Mouse (Mus musculus) gonadal fat pad, adult 2 months (tissue): Measurements from ENCODE around the gene Amn. TPM values are rescaled to one million over a fixed set of nuclear protein-coding genes. Genes with fewer than 3 reads are reported as not detected.
A peak's percentile ranks its signal among the peaks of the same experiment; 100 is the strongest.

ENCODE experiments used
- DNase-seq: peaks from one replicate; pipeline ENCODE4 v3.0.0-alpha.2; 2012; ENCODE audit warnings: low read depth
- polyA plus RNA-seq: library from polyadenylated mRNA; depleted of rRNA; stranded (reverse); fragments of >200 nt; gene quantifications from 2 replicates; pipeline ENCODE4 v1.2.3, GENCODE M21; 2012; rRNA removed

The Amn gene
- polyA plus RNA-seq: 0.38 and 0.71 TPM in 2 replicates

DNA sequence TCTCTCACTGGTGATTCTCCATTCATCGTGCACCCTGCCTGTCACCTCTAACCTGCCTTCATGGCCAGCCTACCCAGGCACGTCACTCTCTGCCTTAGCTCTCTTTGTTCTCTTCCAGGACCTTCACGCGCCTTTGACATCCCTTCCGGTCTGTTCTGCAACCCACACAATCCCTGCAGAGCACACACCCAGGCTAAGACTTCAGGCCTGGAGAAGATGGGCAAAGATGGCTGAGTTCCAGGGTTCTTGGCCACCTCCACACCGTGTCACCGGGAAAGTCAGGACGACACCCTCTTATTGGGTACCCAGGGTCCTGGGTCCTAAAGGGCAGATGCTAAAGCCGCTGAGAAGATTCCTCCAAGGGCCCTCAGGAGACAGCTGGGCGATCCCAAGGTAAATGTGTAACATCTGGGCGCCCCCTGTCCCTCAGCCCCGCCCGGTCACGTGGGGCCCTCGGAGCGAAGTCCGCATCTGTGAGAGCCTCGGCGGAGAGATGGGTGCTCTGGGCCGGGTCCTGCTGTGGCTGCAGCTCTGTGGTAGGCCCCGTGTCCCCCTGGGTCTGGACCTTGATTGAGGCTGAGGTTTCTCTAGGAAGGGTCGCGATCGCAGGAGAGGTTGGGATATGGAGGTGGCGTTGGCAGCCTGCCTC is at the start of gene Amn:
Gene Amn (plus strand): TSS at position 467 of the 649 bp plus-strand sequence.
- no peak for DNase-seq

DNA sequence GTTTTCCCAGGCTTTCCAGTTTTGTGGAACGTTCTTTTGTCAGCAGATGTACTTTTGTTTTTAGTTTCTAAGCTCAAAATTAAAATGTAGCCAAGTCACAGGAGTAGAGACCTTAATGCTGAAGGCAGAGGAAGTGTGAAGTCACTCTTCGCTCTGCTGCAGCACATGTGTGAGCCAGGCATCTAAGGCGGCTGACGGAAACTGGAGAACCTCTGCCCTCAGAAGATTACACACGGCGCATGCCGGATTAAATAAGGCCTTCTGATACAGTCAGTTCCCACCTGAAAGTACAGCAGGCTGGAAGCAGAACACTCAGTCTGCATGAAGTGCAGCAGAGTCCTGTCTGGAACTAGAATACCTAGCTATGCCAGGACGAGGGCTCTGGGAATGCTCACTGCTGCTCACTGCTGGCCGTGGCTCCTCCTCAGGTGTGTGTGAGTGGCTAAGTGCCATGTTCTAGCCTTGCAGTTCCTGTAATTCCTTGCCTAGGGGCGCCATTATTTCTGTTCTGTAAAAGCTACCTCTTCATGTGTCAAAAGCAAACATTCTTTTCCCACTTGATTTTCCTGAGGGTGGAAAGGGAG is 45.6 kb upstream of the Amn start:
- DNase-seq: no peak

DNA sequence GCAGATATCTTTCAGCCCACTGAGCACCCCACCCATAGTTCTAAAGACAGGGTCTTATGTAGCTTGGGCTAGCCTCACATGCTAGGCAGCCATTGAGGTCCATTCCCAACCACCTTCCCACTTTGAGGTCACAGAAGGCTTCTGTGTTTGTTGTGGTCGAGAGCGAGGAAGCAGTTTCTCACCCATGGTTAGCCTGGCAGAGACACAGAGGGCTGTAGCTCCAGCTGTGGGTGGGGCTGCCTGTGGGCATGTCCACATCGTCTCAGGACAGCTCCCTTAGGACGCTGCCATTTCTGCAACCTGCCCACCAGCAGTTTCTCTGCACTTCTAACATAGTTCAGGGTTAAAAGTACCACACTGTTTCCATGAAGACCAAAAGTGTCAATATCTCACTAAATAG is 43.5 kb upstream of the Amn start:
- DNase-seq: no peak

DNA sequence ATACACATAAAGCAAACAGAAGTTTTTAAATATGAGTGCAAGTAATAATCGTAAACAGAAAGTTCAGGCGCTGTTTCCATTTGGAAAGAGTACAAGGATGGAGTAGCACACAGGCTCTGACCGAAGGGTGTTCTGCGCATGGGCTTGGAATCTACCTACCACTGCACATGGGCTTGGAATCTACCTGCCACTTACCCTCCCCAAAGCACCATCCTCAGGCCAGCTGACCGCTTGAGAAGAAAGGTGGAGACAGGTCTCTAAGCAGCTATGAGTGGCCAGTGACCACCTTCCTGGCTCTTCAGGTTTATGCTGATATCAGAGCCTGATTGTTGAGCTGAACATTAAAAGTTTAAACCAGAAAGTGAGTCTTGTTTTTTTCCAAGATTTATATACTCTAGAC is 42.4 kb upstream of the Amn start:
- no peak for DNase-seq

DNA sequence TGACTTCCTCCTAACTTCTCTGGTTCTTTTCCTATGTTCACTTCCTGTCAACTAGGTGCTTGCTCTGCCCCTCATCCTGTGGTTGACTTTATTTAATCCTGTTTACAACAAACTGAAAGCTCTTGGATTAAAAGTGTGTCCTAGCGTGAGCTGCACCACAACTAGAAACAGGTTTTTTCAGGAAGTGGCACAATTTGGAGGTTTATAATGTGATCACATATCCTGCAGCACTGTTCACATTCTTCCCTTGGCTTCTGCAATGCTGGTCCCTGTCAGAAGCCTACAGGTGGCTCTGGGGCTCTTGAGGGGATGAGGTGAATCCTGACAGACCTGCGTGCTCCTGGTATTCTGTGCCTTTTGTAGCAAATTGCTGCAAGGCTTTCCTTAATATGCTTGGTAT is 40.1 kb upstream of the Amn start:
- DNase-seq: no peak

DNA sequence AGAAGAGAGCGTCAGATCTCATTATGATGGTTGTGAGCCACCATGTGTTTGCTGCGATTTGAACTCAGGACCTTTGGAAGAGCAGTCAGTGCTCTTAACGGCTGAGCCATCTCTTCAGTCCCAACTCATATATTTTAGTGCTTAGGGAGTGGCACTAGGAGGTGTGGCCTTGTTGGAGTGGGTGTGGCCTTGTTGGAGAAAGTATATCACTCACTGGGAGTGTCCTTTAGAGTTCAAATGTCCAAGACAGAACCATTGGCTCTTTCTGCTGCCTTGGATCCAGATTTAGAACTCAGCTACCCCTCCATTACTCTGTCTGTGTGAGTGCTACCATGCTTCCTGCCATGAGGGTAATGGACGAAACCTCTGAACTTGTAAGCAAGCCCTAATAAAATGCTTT is 37.1 kb upstream of the Amn start:
- no peak for DNase-seq

DNA sequence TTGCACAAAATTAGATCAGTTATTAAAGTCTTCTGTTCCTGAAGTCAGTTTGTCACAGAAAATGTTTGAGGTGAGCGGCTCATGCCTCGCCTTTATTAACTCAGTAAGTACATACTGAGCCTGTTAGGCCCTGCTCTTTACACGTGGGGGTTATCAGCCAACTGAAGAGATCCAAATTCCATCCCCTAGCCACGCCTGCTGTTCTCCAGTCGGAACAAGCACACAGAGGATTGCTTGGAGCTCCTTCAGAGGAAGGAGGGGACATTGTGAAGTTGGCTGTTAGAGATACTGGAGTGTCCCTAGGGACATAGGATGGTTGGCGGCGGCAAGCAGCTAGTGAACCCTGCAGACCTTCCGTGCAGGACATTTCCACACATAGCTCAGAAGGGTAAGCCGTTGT is 36.5 kb upstream of the Amn start:
- no peak for DNase-seq

DNA sequence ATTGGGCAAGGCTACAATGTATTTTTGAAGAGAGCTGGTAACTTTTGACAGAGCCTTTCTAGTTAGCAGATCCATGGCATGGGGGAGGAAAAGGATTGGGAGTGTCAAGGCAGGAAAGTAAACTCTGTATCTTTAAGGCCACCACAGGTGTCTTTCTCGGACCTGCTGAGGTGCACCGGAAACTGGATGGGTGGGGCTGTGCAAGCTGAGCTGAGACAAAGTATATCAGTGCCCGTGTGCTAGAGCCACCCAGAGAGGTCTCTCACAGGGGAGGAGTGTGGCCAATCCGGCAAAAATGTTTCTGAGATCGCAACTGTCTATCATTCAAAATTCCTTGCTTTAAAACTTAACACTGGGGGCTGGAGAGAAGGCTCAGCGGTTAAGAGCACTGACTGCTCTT is 35.3 kb upstream of the Amn start:
- DNase-seq: no peak

DNA sequence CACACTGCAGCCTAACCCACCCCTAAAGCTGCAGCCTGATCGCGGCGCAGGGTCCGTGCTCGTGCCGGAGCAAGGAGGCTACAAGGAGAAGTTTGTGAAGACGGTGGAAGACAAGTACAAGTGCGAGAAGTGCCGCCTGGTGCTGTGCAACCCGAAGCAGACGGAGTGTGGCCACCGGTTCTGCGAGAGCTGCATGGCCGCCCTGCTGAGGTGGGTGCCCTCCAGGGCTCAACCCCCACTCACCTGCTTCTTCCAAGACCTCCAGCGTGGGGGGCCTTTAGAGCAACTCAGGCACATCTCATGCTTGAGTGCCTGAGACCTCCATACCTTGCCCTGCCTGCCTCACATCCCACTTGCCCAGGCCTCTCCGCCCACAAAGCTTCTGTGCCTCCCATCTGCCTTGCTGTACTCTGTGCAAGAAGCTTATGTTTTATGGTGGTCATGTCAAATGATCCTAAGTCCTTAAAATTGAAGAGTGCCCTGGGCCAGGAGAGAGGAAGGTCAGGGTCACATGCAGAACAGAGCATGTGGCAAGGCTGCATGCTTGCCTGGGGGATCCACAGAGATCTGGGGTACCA is 33.2 kb upstream of the Amn start:
- DNase-seq: no peak

DNA sequence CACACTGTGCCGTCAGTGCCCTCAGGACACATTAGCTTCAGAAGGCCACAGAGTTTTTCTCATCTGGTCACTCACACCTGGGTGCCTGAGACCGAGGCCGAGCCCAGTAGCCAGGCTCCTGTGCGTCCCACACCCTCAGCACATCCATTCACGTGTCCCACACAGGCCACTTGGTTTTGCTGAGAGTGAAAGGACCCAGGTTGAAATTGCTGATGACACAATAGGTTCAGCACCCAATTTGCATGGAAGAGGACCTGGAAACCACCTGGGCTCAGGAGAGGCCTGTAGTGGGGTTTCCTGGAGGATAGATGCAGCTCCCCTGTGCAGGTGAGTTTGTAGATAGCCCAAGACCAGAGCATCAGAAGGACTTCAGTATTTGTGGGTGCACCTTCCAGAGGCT is 32.5 kb upstream of the Amn start:
- no peak for DNase-seq

DNA sequence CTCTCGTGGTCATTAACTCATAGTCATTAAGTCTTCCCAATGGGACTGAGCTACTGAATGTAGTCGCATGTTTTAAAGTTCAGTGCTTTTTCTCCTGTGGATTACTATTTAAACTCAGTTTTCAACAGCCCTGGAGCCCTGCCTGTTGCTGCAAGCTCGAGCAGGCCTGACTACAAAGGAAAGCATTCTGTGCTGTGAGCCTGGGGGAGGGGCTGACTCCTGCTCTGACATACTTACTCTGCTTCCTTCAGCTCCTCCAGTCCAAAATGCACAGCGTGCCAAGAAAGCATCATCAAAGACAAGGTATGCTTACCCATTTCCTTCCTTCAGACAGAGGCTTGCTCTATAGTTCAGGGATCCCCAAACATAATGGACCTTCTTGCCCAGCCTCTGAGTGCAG is 32.1 kb upstream of the Amn start:
- peak; percentile 77 for DNase-seq

DNA sequence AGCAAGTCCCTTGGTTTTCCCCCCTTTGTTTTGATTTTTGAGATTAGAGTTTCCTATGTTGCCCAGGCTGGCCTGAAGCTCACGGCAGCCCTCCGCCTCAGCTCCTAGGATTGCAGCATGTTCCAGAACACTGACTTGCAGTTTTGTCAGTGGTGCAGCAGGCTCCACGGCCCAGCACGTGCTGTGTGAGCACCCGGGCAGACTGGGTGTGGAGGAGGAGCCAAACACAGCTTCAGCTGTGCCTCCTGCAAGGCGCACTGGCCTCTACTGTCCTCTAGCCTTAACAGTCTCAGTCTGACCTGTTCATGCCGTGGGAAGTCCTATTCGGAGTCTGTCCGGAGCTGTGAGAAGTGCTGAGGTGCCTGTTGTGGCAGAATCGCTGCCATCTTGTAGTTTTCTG is 31.0 kb upstream of the Amn start:
- DNase-seq: no peak

DNA sequence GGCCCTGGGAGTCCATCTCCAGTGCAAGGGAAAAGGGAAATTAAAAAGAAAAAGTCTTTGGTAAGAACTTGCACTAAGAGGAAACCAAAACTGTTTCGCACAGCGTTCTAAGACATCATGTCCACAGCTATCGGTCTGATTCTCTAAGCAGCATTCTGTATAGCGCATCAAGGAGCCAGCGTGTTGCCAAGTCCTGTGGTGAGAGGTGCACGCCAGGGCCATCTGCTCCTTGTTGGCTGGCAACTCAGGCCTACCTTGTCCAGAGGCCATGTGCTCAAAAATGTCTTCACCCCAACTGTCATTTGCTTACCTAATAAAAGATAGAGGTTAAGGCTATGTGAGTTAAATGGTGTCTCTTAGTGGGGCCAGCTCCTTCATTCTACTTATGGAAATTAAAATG is 29.0 kb upstream of the Amn start:
- no peak for DNase-seq

DNA sequence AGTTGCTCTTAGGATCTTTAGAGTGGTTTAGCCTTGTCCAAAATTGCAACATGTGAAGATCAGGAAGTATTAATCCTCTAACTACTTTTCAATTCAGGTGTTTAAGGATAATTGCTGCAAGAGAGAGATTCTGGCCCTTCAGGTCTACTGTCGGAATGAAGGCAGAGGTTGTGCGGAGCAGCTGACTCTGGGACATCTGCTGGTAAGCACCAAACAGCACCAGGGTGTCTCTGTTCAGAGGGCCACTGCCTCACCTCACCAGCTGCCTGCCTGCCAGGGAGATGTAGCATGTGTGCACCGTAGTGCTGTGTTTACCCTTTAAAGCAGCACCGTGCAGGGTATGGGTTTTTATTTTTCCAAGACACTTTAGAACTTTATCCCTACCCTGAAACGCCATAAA is 28.5 kb upstream of the Amn start:
- DNase-seq: no peak

DNA sequence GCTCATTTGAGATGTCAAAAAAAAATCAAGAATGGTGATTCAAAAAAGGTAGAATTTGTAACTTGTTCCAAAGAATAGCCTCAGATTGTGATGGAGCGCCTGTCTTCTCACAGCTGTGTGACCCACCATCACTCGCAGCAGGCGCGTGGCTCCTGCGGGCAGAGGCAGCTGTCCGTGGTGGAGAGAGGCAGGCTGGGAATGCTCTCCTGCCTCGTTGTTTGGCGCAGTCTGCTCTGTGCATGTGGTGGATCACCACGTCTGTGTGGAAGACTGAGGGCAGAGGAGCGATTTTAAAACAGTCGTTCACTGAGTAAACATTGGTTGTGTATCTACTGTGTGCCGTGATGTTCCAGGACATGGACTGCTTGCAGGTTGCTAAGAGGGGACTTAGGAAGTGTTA is 27.2 kb upstream of the Amn start:
- DNase-seq: no peak

DNA sequence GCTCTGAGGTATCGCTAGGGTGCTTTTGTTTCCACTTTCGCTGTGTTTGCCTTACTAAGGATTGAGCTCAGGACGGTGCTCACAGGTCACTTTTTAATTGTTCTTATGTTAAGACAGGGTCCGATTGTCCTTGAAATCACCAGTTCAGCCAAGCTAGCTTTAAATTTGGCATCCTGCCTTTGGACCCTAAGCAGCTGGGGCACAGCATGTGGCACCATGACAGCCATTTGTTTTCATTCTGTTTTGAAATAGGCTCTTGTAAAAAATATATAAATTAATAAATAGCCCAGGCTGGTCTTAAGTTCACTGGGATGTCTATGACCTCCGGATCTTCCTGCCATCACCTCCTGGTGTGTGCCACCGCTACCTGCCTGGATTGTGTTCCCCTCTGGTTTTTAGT is 25.8 kb upstream of the Amn start:
- no peak for DNase-seq

DNA sequence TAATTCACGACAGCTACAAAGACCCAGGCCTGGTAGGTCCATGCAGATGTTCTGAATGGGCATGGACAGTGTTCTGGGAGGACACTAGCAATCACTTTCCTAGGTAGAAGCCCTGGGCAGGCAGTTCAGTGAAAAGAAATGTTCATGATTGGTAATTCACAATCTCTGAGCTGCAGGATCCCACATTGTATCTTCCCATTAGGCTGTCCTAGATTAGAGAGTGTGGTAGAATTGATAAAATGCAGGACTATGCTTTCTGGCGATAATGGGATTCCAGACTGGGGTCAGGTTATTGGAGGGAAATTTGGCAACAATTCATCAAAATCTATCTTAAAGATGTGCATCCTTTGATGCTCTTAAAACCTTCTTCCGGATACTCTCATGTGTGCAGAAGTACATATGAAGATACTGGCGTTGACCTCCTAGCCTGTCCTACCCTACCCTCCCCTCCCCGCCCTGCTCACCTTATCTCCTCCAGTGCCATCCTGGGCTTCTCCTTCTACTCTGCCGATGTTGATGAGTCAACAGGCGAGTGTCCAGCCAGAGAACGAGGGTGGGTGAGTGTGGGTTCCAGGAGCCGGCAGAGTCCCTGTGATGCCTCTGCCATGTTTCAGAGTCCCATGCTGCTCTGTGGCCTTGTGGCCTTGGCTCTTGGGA is 24.0 kb upstream of the Amn start:
- DNase-seq: no peak

DNA sequence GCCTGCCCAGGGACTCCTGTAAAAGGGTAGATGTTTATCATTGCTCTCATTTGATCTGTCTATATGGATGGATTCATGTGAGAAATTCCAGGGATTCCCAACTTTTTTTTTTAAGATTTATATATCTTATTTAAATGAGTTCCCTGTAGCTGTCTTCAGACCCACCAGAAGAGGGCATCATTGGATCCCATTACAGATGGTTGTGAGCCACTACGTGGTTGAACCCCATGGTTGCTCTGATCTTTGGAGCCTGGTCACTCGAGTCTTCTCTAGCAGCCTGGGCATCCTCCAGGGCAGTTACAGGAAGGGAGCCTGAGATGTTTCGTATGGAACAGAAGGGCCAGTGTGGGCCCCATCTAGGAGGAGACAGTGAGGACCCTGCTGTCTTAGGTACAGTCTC is 21.8 kb upstream of the Amn start:
- no peak for DNase-seq

DNA sequence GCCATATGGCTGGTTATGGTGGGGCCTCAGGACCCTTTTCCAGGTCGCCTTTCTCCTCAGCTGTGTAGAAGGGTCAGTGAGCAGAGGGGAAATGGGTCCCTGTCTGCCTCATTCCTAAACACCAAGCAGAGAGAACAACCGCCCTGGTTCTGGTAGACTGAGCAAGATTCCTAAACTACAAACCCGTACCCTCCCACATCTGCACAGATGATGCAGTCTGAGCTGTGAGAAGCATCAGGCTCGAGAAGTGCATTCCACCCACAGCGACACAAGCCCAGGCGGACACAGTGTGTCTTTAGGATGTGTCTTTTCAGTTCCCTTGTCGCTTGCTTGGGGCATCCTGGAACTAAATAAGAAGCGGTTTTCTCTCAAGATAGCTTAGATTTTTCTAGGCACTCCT is 20.8 kb upstream of the Amn start:
- DNase-seq: no peak

DNA sequence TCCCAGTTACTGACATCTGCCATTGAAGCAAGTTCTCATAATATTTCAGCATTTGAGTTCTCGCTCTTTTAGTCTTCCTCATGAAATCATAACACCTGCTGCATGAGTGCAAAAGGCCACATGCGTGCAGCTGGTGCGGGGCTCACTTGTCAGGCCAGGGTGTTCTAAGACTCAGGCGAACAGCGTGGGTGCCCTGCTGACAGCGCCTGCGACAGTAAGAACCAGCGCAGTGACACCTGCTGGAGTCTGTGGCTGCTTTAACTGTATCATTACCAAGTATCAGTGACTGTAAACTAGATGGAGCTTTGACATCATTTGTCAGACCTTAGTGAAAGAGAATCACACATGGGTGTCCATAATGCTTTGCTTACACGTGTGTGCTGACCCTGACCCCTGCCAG is 19.7 kb upstream of the Amn start:
- DNase-seq: no peak

DNA sequence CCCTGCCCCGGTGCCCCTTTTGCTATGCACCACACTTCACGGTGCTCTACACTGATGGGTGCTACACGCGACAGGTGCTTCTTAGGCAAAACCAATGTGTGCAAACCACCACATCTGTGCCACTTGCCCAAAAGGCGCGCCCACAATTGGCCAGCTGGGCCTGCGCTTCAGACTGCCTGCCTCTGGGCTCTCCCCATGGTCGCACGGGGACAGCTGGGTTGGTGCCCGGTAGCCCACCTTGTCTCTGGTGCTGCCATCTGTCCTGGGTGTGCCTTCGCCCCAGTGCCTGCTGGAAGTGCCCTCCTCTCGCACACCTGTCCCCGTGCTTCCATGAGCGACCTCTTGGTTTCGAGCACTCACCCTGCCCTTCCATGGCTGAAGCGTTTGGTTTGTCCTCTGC is 7.2 kb upstream of the Amn start:
- DNase-seq: no peak

DNA sequence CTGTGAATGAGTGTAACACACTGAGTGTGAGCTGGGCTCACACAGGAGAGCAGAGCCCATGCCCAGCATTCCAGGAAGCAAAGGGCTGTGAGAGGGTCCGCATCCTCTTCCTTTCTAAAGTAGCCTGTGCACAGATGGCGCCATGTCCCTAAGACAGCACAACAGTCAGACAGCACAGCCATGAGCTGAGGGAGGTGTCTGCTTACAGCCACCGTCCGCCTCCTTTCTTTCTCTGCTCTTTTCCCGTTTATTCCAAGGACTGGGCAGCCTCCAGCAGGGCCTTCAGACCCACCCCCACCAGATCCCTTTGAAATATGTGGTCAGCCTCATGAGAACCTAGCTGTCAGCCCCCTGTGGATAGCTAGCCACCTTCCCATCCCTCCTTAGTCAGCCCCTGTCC is 5.7 kb upstream of the Amn start:
- no peak for DNase-seq

DNA sequence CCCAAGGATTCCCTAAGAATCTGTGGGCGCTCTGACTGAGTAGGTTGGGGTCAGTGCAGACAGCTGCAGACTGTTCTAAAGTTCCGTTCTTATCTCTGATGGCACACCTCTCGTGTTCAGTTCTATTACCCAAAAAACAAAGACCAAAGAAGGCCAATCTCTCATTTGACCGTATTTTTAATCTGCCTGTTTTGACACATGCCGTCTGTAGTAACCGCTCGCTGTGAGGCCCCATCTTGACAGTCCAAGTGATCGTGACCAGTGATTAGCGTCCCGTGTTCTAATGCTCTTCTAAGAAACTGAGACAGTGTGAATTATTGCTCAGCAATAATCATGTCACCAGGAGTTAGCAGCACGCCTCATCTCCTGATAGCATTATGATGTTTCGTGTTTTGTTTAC is 4.3 kb upstream of the Amn start:
- no peak for DNase-seq
